Mouse (Mus musculus): ENCODE measurements around the gene Mob3b.

GRCm38 (mm10) chr4:34964906-34965305 lies 192.4 kb downstream of the Mob3b start:
- TF ChIP-seq CTCF (IDR thresholded peaks at IDR 0.05; ENCODE audit: borderline replicate concordance, control insufficient read depth, extremely low read depth, insufficient read depth, low read length, poor library complexity) (no peak), POLR2A (IDR thresholded peaks at IDR 0.05; ENCODE audit: control insufficient read depth, extremely low read depth, insufficient read depth, low read length, poor library complexity) (no peak)
